In genomic region chr19:46763932-46764762, GRCm38 (mm10) we compare ENCODE assay signal across 8 mouse cellular contexts. TPM values are rescaled to one million over a fixed set of nuclear protein-coding genes. Genes with fewer than 3 reads are reported as not detected.
DNase-seq lines count a peak whose midpoint lies in the region; ATAC-seq and TF ChIP-seq lines count a peak whose summit lies in the region.

No protein-coding gene starts in this region.

- intact Hi-C loops in heart, postnatal 14 days (cut with DNase I): no loop called here

- DNase-seq in heart, postnatal 14 days: no peak
- no peak for DNase-seq in G1E (ENCODE audit: low spot score)
- DNase-seq in layer of hippocampus, postnatal 14 days (ENCODE audit: low spot score in 2 of 2): no peak
- no peak for DNase-seq in adrenal gland, adult (ENCODE audit: inconsistent age in 2 of 2, low spot score in 1 of 2)
- DNase-seq in left cerebral cortex, adult 18-20 months (ENCODE audit: low spot score in 2 of 2): no peak

- no peaks in the 10 kb centered on the region for H3K9me3 ChIP-seq in heart, embryonic 12.5 days (replicated peaks)
- no peaks in the 10 kb centered on the region for H3K9me3 ChIP-seq in G1E (replicated peaks)
- no peaks in the 10 kb centered on the region for H3K9me3 ChIP-seq in forebrain, embryonic 15.5 days
- no peaks in the 10 kb centered on the region for H3K9me3 ChIP-seq in liver, embryonic 15.5 days (replicated peaks)

- H3K36me3 ChIP-seq in heart, embryonic 12.5 days: no peaks in the 10 kb centered on the region
- peaks cover 31% of the 10 kb centered on the region for H3K36me3 ChIP-seq in G1E (replicated peaks)
- H3K36me3 ChIP-seq in forebrain, embryonic 15.5 days: no peaks in the 10 kb centered on the region
- no peaks in the 10 kb centered on the region for H3K36me3 ChIP-seq in liver, embryonic 15.5 days (replicated peaks)

- H3K4me2 ChIP-seq in heart, embryonic 12.5 days: peak overlapping the region; percentile 27
- H3K4me2 ChIP-seq in forebrain, embryonic 15.5 days (replicated peaks): peak overlapping the region; percentile 88
- H3K4me2 ChIP-seq in liver, embryonic 15.5 days: peak overlapping the region; percentile 99

- no peak overlapping the region for H3K9ac ChIP-seq in heart, embryonic 12.5 days
- no peak overlapping the region for H3K9ac ChIP-seq in forebrain, embryonic 15.5 days (replicated peaks)
- peak overlapping the region; percentile 78; the same call in 1 of the 2 replicates for H3K9ac ChIP-seq in liver, embryonic 15.5 days

- no peak for ATAC-seq in heart, embryonic 12.5 days (ENCODE audit: insufficient number of reproducible peaks, low FRiP score)
- no peak for ATAC-seq in G1E (ENCODE audit: extremely low read depth, insufficient number of reproducible peaks, low FRiP score, poor library complexity, severe bottlenecking)
- no peak for ATAC-seq in forebrain, embryonic 15.5 days (replicated peaks)
- no peak for ATAC-seq in liver, embryonic 15.5 days (ENCODE audit: insufficient read depth)

- H3K4me1 ChIP-seq in heart, embryonic 12.5 days (replicated peaks): peaks cover 14% of the 10 kb centered on the region
- H3K4me1 ChIP-seq in G1E (ENCODE audit: insufficient read depth, low read depth, low read length): peaks cover 53% of the 10 kb centered on the region
- peaks cover 37% of the 10 kb centered on the region for H3K4me1 ChIP-seq in forebrain, embryonic 15.5 days
- peaks cover 70% of the 10 kb centered on the region for H3K4me1 ChIP-seq in liver, embryonic 15.5 days (replicated peaks)

- WGBS in heart, embryonic 12.5 days: 70% methylated on average over 12 of the region's 12 CpGs
- 57% methylated on average over 12 of the region's 12 CpGs for WGBS in forebrain, embryonic 15.5 days
- 74% methylated on average over 12 of the region's 12 CpGs for WGBS in liver, embryonic 15.5 days (ENCODE audit: insufficient replicate concordance)

- no peaks in the 10 kb centered on the region; the same call in 1 of the 2 replicates for H3K27me3 ChIP-seq in heart, embryonic 12.5 days (replicated peaks)
- H3K27me3 ChIP-seq in G1E (ENCODE audit: insufficient read depth, low read length): no peaks in the 10 kb centered on the region
- peaks cover 7% of the 10 kb centered on the region; the same call in 1 of the 2 replicates for H3K27me3 ChIP-seq in forebrain, embryonic 15.5 days
- peaks cover 29% of the 10 kb centered on the region for H3K27me3 ChIP-seq in liver, embryonic 15.5 days

- no peak overlapping the region for H3K27ac ChIP-seq in heart, embryonic 12.5 days (ENCODE audit: poor library complexity, severe bottlenecking)
- H3K27ac ChIP-seq in forebrain, embryonic 15.5 days (replicated peaks): no peak overlapping the region
- H3K27ac ChIP-seq in liver, embryonic 15.5 days (replicated peaks): no peak overlapping the region

- no peak for TF ChIP-seq CTCF in G1E (IDR thresholded peaks at IDR 0.05; ENCODE audit: low read depth, low read length)

- no peak overlapping the region for H3K4me3 ChIP-seq in heart, embryonic 12.5 days
- H3K4me3 ChIP-seq in G1E (ENCODE audit: low read depth, low read length): peak overlapping the region; percentile 83
- H3K4me3 ChIP-seq in forebrain, embryonic 15.5 days: peak overlapping the region; percentile 64
- H3K4me3 ChIP-seq in liver, embryonic 15.5 days (replicated peaks): peak overlapping the region; percentile 93

RNA-seq across cellular contexts. Expression of gene Cnnm2, which starts 2.8 kb away (rescaled TPM):
- 3.9 and 4.0 TPM in 2 replicates for polyA plus RNA-seq in heart, embryonic 12.5 days (2016; fragmentation: Nextera tagmentation; extraction: Ambion mirVana)
- total RNA-seq in heart, postnatal 14 days (2021): 1 to 10 TPM; 6.4 to 7.2 TPM
- total RNA-seq in G1E (2014; fragmentation: Nextera tagmentation): 67.6 and 68.1 TPM in 2 replicates
- 16.2 and 16.7 TPM in 2 replicates for total RNA-seq in G1E (2017)
- 20.7 and 27.1 TPM in 2 replicates for polyA plus RNA-seq in G1E (2012)
- 3.7 and 4.1 TPM in 2 replicates for polyA plus RNA-seq in forebrain, embryonic 15.5 days (2015; fragmentation: Nextera tagmentation; extraction: Ambion mirVana)
- 1.7 and 2.0 TPM in 2 replicates for polyA plus RNA-seq in liver, embryonic 15.5 days (2015; fragmentation: Nextera tagmentation; extraction: Ambion mirVana)
- total RNA-seq in layer of hippocampus, postnatal 14 days (2021): 10 to 100 TPM; 32.1 to 36.0 TPM
- total RNA-seq in left cerebral cortex, adult 18-20 months (2021): 10 to 100 TPM; 32.6 to 34.2 TPM

RNA-seq across cellular contexts. Expression of gene As3mt, which starts 56.9 kb away (rescaled TPM):
- polyA plus RNA-seq in heart, embryonic 12.5 days (2016; fragmentation: Nextera tagmentation; extraction: Ambion mirVana): 50.3 and 51.3 TPM in 2 replicates
- 10 to 100 TPM; 73.6 to 79.9 TPM for total RNA-seq in heart, postnatal 14 days (2021)
- total RNA-seq in G1E (2014; fragmentation: Nextera tagmentation) (not detected in 2 replicates), G1E (2017) (0.17 and 0.49 TPM in 2 replicates)
- not detected in 2 replicates for polyA plus RNA-seq in G1E (2012)
- polyA plus RNA-seq in forebrain, embryonic 15.5 days (2015; fragmentation: Nextera tagmentation; extraction: Ambion mirVana): 14.8 and 18.6 TPM in 2 replicates
- 17.1 and 19.0 TPM in 2 replicates for polyA plus RNA-seq in liver, embryonic 15.5 days (2015; fragmentation: Nextera tagmentation; extraction: Ambion mirVana)
- total RNA-seq in layer of hippocampus, postnatal 14 days (2021): 10 to 100 TPM; 16.4 to 16.7 TPM
- total RNA-seq in left cerebral cortex, adult 18-20 months (2021): 10 to 100 TPM; 26.2 to 32.0 TPM

Comparison
In these comparisons a context has a peak if more than half of its experiments do, and no peak if none do; other contexts are left out.
1. H3K4me2 ChIP-seq: peak in every context shown above with its lines; median percentile 99 in liver, embryonic 15.5 days; 88 in forebrain, embryonic 15.5 days; 27 in heart, embryonic 12.5 days.
2. RNA of gene As3mt, which starts 56.9 kb away (total RNA-seq): 73.6 to 79.9 TPM in heart, postnatal 14 days, 26.2 to 32.0 TPM in left cerebral cortex, adult 18-20 months and 16.4 to 16.7 TPM in layer of hippocampus, postnatal 14 days; 0.17 to 0.49 TPM in G1E; every median in the first group is over 10 times any median in the second.